Mouse (Mus musculus): ENCODE results near the gene Mvb12b. TPM values are rescaled to one million over a fixed set of nuclear protein-coding genes. Genes with fewer than 3 reads are reported as not detected.

Mvb12b gene
- total and polyA plus RNA-seq, 2 experiments from 2014 or later, result 82.8 to 141 TPM

DNA sequence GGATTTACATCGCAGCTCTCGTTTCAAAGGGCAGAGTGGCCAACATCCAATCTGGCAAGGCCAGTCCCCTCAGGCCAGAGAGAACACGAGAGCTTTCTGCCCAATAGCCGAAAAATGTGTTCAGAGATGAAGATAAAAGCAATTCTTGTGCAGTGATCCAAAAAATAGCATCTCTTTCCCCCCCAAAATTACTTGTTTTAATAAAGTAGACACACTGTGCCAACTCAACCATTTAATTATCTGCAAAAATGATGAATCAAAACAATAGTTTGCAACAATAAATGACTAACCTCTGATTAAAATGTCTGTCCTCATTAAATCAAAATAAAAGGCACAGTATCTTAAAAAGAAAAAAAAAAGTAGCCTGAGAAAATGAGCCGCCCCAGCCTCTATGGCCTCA is 97.4 kb downstream of the Mvb12b start:
- Histone ChIP-seq H3K9me3 (ENCODE audit: low read length) (no peaks in the 10 kb centered on the region), H3K4me2 (ENCODE audit: low read depth) (no peak overlapping the region), H3K27ac (ENCODE audit: low read depth, low read length) (no peak overlapping the region), H3K9ac (no peak overlapping the region), H3K27me3 (ENCODE audit: insufficient read depth, low read length) (no peaks in the 10 kb centered on the region), H3K4me1 (ENCODE audit: insufficient read depth) (peaks cover 38% of the 10 kb centered on the region), H3K4me3 (ENCODE audit: low read depth, low read length) (no peak overlapping the region), H3K36me3 (ENCODE audit: insufficient read depth) (peaks cover 7% of the 10 kb centered on the region; the same call in 1 of the 2 replicates)
- no peak for ATAC-seq
- DNase-seq, result no peak
- no peak for TF ChIP-seq CTCF (IDR thresholded peaks at IDR 0.05; ENCODE audit: low read depth)
- 33% methylated on average over 5 of the region's 5 CpGs for WGBS

GRCm38 (mm10) chr2:33789732-33790131 is 98.0 kb downstream of the Mvb12b start:
- no peak for DNase-seq
- no peak overlapping the region for H3K4me3 ChIP-seq (ENCODE audit: low read depth, low read length)
- no peak for TF ChIP-seq CTCF (IDR thresholded peaks at IDR 0.05; ENCODE audit: low read depth)
- peak overlapping the region; percentile 14; the same call in 1 of the 2 replicates for H3K9ac ChIP-seq
- H3K27me3 ChIP-seq (ENCODE audit: insufficient read depth, low read length), result no peaks in the 10 kb centered on the region
- peaks cover 34% of the 10 kb centered on the region for H3K4me1 ChIP-seq (ENCODE audit: insufficient read depth)
- 33% methylated on average over 9 of the region's 9 CpGs for WGBS
- no peak for ATAC-seq
- H3K27ac ChIP-seq (ENCODE audit: low read depth, low read length), result peak overlapping the region; percentile 75
- H3K36me3 ChIP-seq (ENCODE audit: insufficient read depth), result peaks cover 7% of the 10 kb centered on the region; the same call in 1 of the 2 replicates
- H3K4me2 ChIP-seq (ENCODE audit: low read depth), result no peak overlapping the region
- H3K9me3 ChIP-seq (ENCODE audit: low read length), result no peaks in the 10 kb centered on the region

DNA sequence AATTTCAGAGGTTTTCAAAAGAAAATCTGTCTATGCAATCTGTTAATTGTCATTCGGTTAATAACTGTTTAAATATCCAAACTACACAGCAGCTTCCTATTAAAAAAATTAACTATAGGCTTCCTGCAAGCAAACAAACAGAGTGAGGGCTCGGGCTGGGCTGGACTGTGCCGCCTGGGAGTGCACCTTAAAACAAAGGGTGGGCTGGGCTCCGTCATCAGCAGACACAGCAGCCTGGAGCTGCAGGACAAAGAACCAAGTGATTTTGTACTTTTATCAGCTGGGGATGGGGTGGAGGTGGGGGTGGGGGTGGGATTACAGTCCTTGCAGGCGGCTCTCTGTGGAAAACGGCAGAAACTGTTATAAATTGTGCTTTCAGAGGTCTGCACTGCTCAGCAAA is 98.5 kb downstream of the Mvb12b start:
- Histone ChIP-seq H3K36me3 (ENCODE audit: insufficient read depth) (peaks cover 7% of the 10 kb centered on the region; the same call in 1 of the 2 replicates), H3K9me3 (ENCODE audit: low read length) (no peaks in the 10 kb centered on the region), H3K4me2 (ENCODE audit: low read depth) (no peak overlapping the region), H3K27me3 (ENCODE audit: insufficient read depth, low read length) (no peaks in the 10 kb centered on the region), H3K4me3 (ENCODE audit: low read depth, low read length) (no peak overlapping the region), H3K27ac (ENCODE audit: low read depth, low read length) (peak overlapping the region; percentile 75), H3K4me1 (ENCODE audit: insufficient read depth) (peaks cover 30% of the 10 kb centered on the region), H3K9ac (no peak overlapping the region)
- no peak for TF ChIP-seq CTCF (IDR thresholded peaks at IDR 0.05; ENCODE audit: low read depth)
- DNase-seq (no peak), ATAC-seq (peak; percentile 47; the same call in 1 of the 2 replicates)
- 22% methylated on average over 6 of the region's 6 CpGs for WGBS

- WGBS, result 28% methylated on average over 7 of the region's 7 CpGs
- H3K9ac ChIP-seq, result no peak overlapping the region
- H3K36me3 ChIP-seq (ENCODE audit: insufficient read depth), result peaks cover 7% of the 10 kb centered on the region; the same call in 1 of the 2 replicates
- H3K27ac ChIP-seq (ENCODE audit: low read depth, low read length), result 0 out of 2 replicates have a peak overlapping the region, but pooled peaks have one; percentile 1
- H3K9me3 ChIP-seq (ENCODE audit: low read length), result no peaks in the 10 kb centered on the region
- H3K4me2 ChIP-seq (ENCODE audit: low read depth), result no peak overlapping the region
- no peaks in the 10 kb centered on the region for H3K27me3 ChIP-seq (ENCODE audit: insufficient read depth, low read length)
- DNase-seq, result no peak
- no peak for TF ChIP-seq CTCF (IDR thresholded peaks at IDR 0.05; ENCODE audit: low read depth)
- ATAC-seq, result peak; percentile 38; the same call in 1 of the 2 replicates
- no peak overlapping the region for H3K4me3 ChIP-seq (ENCODE audit: low read depth, low read length)
- peaks cover 25% of the 10 kb centered on the region for H3K4me1 ChIP-seq (ENCODE audit: insufficient read depth)
These were observed 98.9 kb downstream of the Mvb12b start for GRCm38 (mm10) chr2:33788851-33789250.

DNA sequence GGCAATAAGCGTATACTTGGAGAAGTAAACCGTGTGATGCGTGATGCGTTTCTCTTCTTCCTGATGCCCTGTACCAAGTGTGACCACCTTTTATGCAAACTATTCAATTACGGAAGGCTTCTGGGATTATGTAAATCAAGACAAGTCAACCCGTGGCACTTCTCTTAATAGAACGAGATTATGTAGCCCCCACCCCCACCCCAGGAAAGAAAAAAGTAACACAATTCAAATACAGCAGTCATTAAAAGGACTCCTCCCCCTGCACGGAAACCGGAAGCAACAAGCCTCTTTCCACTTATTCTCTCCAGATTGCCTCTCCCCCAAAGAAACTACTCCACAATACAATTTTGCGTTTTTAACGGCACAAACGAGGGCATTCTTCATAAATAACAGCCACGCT is 99.6 kb downstream of the Mvb12b start:
- no peak for ATAC-seq
- Histone ChIP-seq H3K36me3 (ENCODE audit: insufficient read depth) (peaks cover 6% of the 10 kb centered on the region; the same call in 1 of the 2 replicates), H3K27me3 (ENCODE audit: insufficient read depth, low read length) (no peaks in the 10 kb centered on the region), H3K4me3 (ENCODE audit: low read depth, low read length) (no peak overlapping the region), H3K4me1 (ENCODE audit: insufficient read depth) (peaks cover 23% of the 10 kb centered on the region), H3K9ac (no peak overlapping the region), H3K4me2 (ENCODE audit: low read depth) (no peak overlapping the region), H3K27ac (ENCODE audit: low read depth, low read length) (peak overlapping the region; percentile 46), H3K9me3 (ENCODE audit: low read length) (no peaks in the 10 kb centered on the region)
- DNase-seq, result no peak
- 27% methylated on average over 13 of the region's 13 CpGs for WGBS
- TF ChIP-seq CTCF (IDR thresholded peaks at IDR 0.05; ENCODE audit: low read depth), result no peak

DNA sequence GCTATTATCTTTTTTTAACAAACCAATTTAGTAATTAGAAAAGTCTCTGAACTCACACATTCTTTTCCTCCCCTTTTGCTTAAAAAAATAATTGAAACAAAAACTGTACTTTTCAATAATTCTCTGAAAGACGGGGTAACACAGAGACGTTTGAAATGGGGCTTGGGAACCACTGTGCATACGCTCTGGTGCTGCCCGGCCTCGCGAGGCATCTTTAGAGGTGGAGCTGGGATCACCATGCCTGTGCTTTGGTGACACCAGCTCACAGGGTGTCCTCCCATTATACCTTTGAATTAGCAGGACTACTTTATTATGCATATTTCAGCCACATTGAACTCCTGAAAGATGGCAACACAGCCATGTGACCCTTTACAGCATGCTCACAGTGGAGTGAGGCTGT is 101.7 kb downstream of the Mvb12b start:
- no peak overlapping the region for H3K4me3 ChIP-seq (ENCODE audit: low read depth, low read length)
- 19% methylated on average over 6 of the region's 6 CpGs for WGBS
- H3K4me1 ChIP-seq (ENCODE audit: insufficient read depth), result peaks cover 29% of the 10 kb centered on the region
- TF ChIP-seq CTCF (IDR thresholded peaks at IDR 0.05; ENCODE audit: low read depth), result no peak
- ATAC-seq, result no peak
- peak overlapping the region; percentile 68 for H3K27ac ChIP-seq (ENCODE audit: low read depth, low read length)
- no peaks in the 10 kb centered on the region for H3K27me3 ChIP-seq (ENCODE audit: insufficient read depth, low read length)
- H3K9ac ChIP-seq, result no peak overlapping the region
- H3K36me3 ChIP-seq (ENCODE audit: insufficient read depth), result no peaks in the 10 kb centered on the region
- DNase-seq, result no peak
- H3K4me2 ChIP-seq (ENCODE audit: low read depth), result no peak overlapping the region
- H3K9me3 ChIP-seq (ENCODE audit: low read length), result no peaks in the 10 kb centered on the region

GRCm38 (mm10) chr2:33785596-33785995 is 102.2 kb downstream of the Mvb12b start:
- H3K36me3 ChIP-seq (ENCODE audit: insufficient read depth), result no peaks in the 10 kb centered on the region
- ATAC-seq, result peak; percentile 73
- H3K4me3 ChIP-seq (ENCODE audit: low read depth, low read length), result no peak overlapping the region
- H3K4me2 ChIP-seq (ENCODE audit: low read depth), result 0 out of 2 replicates have a peak overlapping the region, but pooled peaks have one; percentile 17
- H3K9me3 ChIP-seq (ENCODE audit: low read length), result no peaks in the 10 kb centered on the region
- peak overlapping the region; percentile 23; the same call in 1 of the 2 replicates for H3K9ac ChIP-seq
- DNase-seq, result peak; percentile 82
- H3K27me3 ChIP-seq (ENCODE audit: insufficient read depth, low read length), result no peaks in the 10 kb centered on the region
- H3K27ac ChIP-seq (ENCODE audit: low read depth, low read length), result peak overlapping the region; percentile 68
- H3K4me1 ChIP-seq (ENCODE audit: insufficient read depth), result peaks cover 29% of the 10 kb centered on the region
- WGBS, result 11% methylated on average over 13 of the region's 13 CpGs
- TF ChIP-seq CTCF (IDR thresholded peaks at IDR 0.05; ENCODE audit: low read depth), result no peak

Measured in forebrain, postnatal 0 days (tissue).